Mouse (Mus musculus) activated CD4-positive, CD25-positive, alpha-beta regulatory T cell, adult 4 months (primary cell): ENCODE data around the gene Eif3b. TPM values are rescaled to one million over a fixed set of nuclear protein-coding genes. Genes with fewer than 3 reads are reported as not detected.

Experiments used
- ATAC-seq: one replicate; pipeline ENCODE4 v1.8.0; 2017
- polyA plus RNA-seq, 2 experiments: library from polyadenylated mRNA; unstranded; fragments of 100-300 nt; shearing (Covaris generic); gene quantifications; one replicate each; pipeline ENCODE4 v1.2.1; 2017

The Eif3b gene
- polyA plus RNA-seq, 2 experiments from 2014 or later, result 28.6 to 32.4 TPM

DNA sequence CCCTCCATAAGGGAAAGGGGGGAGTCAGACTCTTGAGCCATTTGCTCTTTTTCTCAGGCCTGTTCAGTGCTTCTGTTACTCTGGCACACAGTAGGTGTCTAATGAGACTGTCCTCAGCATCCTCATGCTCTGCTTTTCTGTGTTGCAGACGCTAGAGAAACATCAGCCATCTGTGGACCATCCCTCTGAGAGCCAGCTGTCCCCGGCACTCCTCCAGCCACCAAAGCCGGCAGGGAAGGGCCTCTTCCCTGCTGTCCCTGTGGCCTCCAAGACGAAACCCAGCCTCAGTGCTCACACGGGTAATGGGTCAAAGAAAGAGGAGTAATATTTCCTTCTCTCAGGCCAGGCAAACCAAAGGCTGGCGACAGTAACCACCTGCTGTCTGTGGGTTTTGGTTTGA is 72.0 kb downstream of the Eif3b start:
- ATAC-seq, result no peak

GRCm38 (mm10) chr5:140492684-140493233 is 73.6 kb downstream of the Eif3b start:
- ATAC-seq, result no peak

Other genes with a start within 250 kb of the Eif3b start
- 10 to 100 TPM; 19.3 to 23.1 TPM for gene Mad1l1, start 97.8 kb upstream of the Eif3b start, polyA plus RNA-seq
- gene Nudt1, start 97.7 kb upstream of the Eif3b start, polyA plus RNA-seq, result 10 to 100 TPM; 17.6 to 24.4 TPM
- 10 to 100 TPM in 1 of 2 experiments, 1 to 10 TPM in 1; 8.3 to 10.7 TPM for gene Mrm2, start 87.4 kb upstream of the Eif3b start, polyA plus RNA-seq
- gene Snx8, start 30.1 kb upstream of the Eif3b start, polyA plus RNA-seq, result 1 to 10 TPM in 1 of 2 experiments, under 1 TPM in 1; 0.26 to 1.3 TPM
- not detected for gene Gm4869, start 26.3 kb downstream of the Eif3b start, polyA plus RNA-seq
- gene Chst12, start 86.2 kb downstream of the Eif3b start, polyA plus RNA-seq, result 10 to 100 TPM; 24.5 to 31.7 TPM
- 1 to 10 TPM in 1 of 2 experiments, under 1 TPM in 1; 0.98 to 3.8 TPM for gene Grifin, start 145.7 kb downstream of the Eif3b start, polyA plus RNA-seq
- gene Lfng, start 188.0 kb downstream of the Eif3b start, polyA plus RNA-seq, result 10 to 100 TPM; 33.9 to 35.5 TPM
- 1 to 10 TPM; 5.2 to 5.6 TPM for gene Ttyh3, start 229.7 kb downstream of the Eif3b start, polyA plus RNA-seq